Mouse (Mus musculus): ENCODE measurements around the gene Pdcd7.

DNA sequence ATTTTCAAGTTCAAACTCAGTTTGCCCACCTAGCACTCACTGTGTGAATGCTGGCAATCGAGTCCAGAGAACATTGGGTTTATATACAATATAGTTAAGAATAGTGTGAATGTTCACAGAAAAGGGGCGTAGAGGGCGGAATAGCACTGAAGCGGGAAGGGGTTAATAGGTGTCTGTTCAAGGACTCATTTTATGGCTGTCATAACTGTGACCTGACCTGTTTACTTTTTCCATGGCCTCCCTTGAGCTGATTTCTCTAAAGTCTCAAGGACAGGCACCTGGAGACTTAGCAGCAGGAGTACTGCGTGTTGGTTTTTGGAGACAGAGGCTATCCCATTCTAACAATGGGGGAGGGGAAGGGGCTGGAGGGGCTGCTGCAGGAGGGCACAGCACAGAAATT, 11.9 kb upstream of the Pdcd7 start:
- TF ChIP-seq CTCF (IDR thresholded peaks at IDR 0.05; ENCODE audit: control insufficient read depth, insufficient read depth, insufficient replicate concordance, low read depth, low read length), result no peak
- TF ChIP-seq POLR2A (IDR thresholded peaks at IDR 0.05; ENCODE audit: control insufficient read depth, low read depth, low read length), result no peak
